Mouse (Mus musculus): Measurements from ENCODE around the gene Slc2a13. TPM values are rescaled to one million over a fixed set of nuclear protein-coding genes. Genes with fewer than 3 reads are reported as not detected.

Gene Slc2a13
- polyA plus RNA-seq, 1 experiment from 2014 or later, result 2.7 TPM

DNA sequence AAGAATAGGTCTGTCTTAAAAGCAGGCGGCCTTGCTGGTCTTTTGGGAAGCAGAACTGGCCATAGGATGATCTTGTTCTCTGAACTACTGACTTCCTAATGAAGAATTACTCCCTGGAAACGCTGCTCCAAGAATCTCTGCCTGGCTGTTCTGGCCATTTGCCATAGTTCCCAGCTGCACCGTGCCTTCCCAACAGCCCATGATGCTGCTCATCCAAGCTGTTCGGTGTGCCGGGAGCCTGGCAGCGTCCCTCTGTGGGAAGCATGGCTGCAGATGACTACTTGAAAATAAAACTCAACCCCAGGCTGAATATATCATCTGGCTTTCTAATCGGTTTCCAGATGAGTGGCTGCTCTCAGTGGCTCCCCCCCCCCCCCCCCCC lies 199.9 kb downstream of the Slc2a13 start:
- WGBS, result 29% methylated on average over 7 of the region's 7 CpGs
- Histone ChIP-seq H3K27ac (0 out of 2 replicates have a peak overlapping the region, but pooled peaks have one; percentile 39), H3K36me3 (no peaks in the 10 kb centered on the region), H3K4me3 (no peak overlapping the region), H3K9me3 (no peaks in the 10 kb centered on the region), H3K4me1 (peaks cover 24% of the 10 kb centered on the region), H3K4me2 (0 out of 2 replicates have a peak overlapping the region, but pooled peaks have one; percentile 11), H3K9ac (no peak overlapping the region), H3K27me3 (peaks cover 6% of the 10 kb centered on the region; the same call in 1 of the 2 replicates)
- ATAC-seq (ENCODE audit: insufficient number of reproducible peaks, insufficient read depth, low FRiP score, low TSS enrichment, low read depth), result no peak

DNA sequence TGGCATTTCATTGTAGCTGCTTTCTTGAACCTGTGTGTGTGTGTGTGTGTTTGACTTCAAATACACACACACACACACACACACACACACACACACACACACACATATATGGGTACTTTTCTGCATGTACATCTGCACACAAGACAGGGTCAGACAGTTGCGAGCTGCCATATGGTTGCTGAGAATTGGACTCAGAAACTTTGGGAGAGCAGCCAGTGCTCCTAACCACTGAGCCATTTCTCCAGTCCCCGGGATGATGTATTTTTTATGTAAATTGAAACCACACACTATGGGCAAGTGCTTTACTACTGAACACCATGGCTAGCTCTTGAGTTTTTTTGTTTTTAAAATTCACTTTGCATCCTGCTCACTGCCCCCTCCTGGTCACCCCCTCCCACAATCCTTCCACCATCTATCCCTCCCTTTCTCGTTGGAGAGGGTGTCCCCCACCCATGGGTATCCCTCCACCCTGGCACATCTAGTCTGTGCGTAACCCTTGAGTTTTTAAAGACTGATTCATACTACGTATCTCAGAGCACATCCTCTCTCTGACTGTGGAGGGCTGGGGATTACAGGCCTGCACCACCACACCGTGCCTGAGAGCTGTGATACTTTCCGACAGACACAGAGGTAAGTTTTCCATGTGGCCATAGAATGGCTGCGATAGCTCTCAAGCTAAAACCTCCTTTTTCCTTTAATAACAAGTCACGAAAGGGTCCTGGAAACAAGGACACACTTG lies 200.4 kb downstream of the Slc2a13 start:
- peaks cover 24% of the 10 kb centered on the region for H3K4me1 ChIP-seq
- WGBS, result 62% methylated on average over 9 of the region's 9 CpGs
- no peak overlapping the region for H3K4me3 ChIP-seq
- H3K27me3 ChIP-seq, result peaks cover 6% of the 10 kb centered on the region; the same call in 1 of the 2 replicates
- H3K4me2 ChIP-seq, result 0 out of 2 replicates have a peak overlapping the region, but pooled peaks have one; percentile 11
- H3K27ac ChIP-seq, result peak overlapping the region; percentile 39; the same call in 1 of the 2 replicates
- H3K36me3 ChIP-seq, result no peaks in the 10 kb centered on the region
- no peaks in the 10 kb centered on the region for H3K9me3 ChIP-seq
- no peak overlapping the region for H3K9ac ChIP-seq
- ATAC-seq (ENCODE audit: insufficient number of reproducible peaks, insufficient read depth, low FRiP score, low TSS enrichment, low read depth), result peak; percentile 67; the same call in 1 of the 2 replicates

DNA sequence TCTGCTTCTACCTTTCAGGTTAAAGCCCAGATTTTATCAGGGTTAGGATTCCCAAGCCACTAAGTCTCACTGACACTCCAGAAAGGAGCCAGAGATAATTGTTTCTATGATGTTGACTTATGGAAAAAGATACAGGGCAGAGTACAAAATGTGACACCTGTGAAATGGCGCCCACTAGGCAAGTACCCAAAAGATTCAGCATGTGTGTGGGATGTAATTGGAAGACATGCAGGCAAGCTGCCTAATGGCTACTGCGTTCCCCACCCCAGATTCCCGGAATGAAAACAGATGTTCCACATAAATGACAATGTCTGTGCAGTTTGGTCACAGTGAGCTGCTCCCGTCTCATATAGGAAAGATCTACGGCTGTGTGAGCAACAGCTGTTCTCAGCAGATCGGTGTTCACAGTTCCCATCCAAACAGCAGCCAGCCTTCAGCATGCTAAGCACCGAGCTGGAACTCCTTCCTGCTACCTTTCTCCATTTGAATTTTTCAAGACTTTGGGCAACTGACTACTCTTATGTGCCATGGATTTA lies 201.1 kb downstream of the Slc2a13 start:
- no peak for ATAC-seq (ENCODE audit: insufficient number of reproducible peaks, insufficient read depth, low FRiP score, low TSS enrichment, low read depth)
- 22% methylated on average over 7 of the region's 7 CpGs for WGBS
- H3K27ac ChIP-seq, result no peak overlapping the region
- H3K27me3 ChIP-seq, result peaks cover 6% of the 10 kb centered on the region; the same call in 1 of the 2 replicates
- H3K4me1 ChIP-seq, result peaks cover 24% of the 10 kb centered on the region
- no peak overlapping the region for H3K9ac ChIP-seq
- H3K9me3 ChIP-seq, result no peaks in the 10 kb centered on the region
- no peaks in the 10 kb centered on the region for H3K36me3 ChIP-seq
- H3K4me2 ChIP-seq, result no peak overlapping the region
- no peak overlapping the region for H3K4me3 ChIP-seq

DNA sequence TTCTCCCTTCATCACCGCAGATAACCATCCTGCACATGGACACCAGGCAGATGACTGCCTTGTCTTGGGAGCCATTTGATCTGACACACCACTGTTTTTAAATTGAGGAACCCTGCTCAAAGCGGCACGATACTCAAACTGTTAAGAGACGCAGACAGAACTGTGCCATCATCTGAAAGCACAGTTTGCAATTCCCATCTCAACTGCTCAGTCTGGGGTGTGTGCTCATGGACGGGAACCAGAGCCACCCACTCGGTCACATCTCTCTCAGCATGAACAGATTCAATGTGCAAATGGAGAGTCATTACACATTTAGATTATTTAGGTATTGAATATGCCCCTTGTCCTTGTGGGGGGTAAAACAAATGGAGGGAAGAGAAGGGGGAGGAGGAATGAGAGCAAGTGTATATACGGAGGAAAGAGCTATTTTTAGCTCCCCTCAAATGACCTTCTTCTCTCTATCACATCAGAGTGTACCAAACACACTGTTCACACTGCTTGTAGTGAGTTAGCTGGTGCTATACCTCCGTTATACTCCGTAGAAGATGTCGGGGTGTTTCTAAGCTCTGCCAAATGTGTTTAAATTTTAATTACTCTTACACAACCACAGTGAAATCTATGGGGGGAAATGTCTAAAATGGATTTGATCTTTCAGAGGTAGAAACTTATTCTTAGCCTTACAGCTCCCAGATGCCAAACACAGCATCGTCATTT lies 203.2 kb downstream of the Slc2a13 start:
- H3K4me3 ChIP-seq, result no peak overlapping the region
- H3K27ac ChIP-seq, result no peak overlapping the region
- 77% methylated on average over 11 of the region's 11 CpGs for WGBS
- H3K36me3 ChIP-seq, result no peaks in the 10 kb centered on the region
- H3K9me3 ChIP-seq, result no peaks in the 10 kb centered on the region
- ATAC-seq (ENCODE audit: insufficient number of reproducible peaks, insufficient read depth, low FRiP score, low TSS enrichment, low read depth), result no peak
- peaks cover 6% of the 10 kb centered on the region; the same call in 1 of the 2 replicates for H3K27me3 ChIP-seq
- H3K9ac ChIP-seq, result no peak overlapping the region
- H3K4me2 ChIP-seq, result no peak overlapping the region
- peaks cover 24% of the 10 kb centered on the region for H3K4me1 ChIP-seq

DNA sequence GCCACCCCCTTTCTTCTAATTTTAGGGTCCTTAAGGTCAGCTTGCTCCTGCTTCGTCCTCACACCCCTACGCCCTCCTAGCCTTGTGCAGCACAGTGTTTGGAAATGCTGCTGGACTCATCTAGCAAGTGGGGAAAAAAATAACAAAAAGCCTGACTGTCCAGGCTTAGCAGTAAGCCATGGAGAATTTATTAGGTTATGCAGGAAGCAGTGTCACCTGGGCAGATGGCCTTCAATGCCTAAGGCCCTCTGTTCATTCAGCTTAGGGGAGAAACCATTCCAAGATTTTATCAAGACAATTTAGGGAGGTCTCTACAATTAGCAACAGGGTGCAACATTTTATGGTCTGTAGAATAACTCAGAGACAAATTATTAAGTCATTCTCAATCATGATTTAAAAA lies 212.6 kb downstream of the Slc2a13 start:
- ATAC-seq (ENCODE audit: insufficient number of reproducible peaks, insufficient read depth, low FRiP score, low TSS enrichment, low read depth), result no peak
- Histone ChIP-seq H3K27ac (no peak overlapping the region), H3K9ac (no peak overlapping the region), H3K4me3 (no peak overlapping the region), H3K36me3 (no peaks in the 10 kb centered on the region), H3K9me3 (no peaks in the 10 kb centered on the region), H3K27me3 (no peaks in the 10 kb centered on the region), H3K4me2 (no peak overlapping the region), H3K4me1 (no peaks in the 10 kb centered on the region)
- 66% methylated on average over 2 of the region's 2 CpGs for WGBS

DNA sequence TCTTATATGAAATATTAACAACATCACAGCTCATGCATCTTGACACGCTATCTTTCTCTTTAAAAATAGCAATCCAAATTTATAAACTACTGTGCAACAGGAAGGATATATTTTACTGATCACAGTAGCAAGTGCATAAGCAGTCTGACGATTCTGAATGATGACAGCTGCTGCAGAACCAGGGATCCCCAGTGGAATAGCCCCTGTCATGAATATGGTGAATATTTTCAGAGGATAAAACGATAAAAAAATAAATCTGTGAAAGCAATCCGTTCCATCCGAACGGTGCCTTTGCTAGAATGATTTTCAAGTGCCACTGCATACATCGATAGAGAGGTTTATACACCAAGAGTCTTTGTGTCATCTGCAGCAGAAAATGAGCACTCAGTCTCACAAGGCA lies 222.1 kb downstream of the Slc2a13 start:
- WGBS, result 75% methylated on average over 7 of the region's 7 CpGs
- Histone ChIP-seq H3K4me1 (no peaks in the 10 kb centered on the region), H3K27me3 (no peaks in the 10 kb centered on the region), H3K9ac (no peak overlapping the region), H3K4me2 (no peak overlapping the region), H3K27ac (no peak overlapping the region), H3K4me3 (no peak overlapping the region), H3K36me3 (no peaks in the 10 kb centered on the region), H3K9me3 (no peaks in the 10 kb centered on the region)
- ATAC-seq (ENCODE audit: insufficient number of reproducible peaks, insufficient read depth, low FRiP score, low TSS enrichment, low read depth), result no peak

DNA sequence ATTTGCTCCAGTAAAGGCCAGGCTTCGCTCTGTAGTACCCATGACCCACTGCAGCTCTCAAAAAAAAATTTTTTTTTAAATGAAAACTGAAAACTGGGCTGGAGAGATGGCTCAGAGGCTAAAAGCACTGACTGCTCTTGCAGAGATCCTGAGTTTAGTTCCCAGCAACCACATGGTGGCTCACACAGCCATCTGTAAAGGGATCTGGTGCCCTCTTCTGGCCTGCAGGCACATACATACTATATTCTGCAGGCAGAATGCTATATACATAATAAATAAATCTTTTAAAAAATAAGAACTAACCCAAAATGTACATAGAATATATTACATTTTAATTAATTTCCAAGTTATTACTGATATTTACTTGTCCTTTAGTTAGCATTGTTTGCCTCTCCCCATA lies 234.7 kb downstream of the Slc2a13 start:
- 92% methylated on average over 1 of the region's 1 CpGs for WGBS
- Histone ChIP-seq H3K27me3 (no peaks in the 10 kb centered on the region), H3K9me3 (no peaks in the 10 kb centered on the region), H3K36me3 (no peaks in the 10 kb centered on the region), H3K4me3 (no peak overlapping the region), H3K4me2 (no peak overlapping the region), H3K27ac (no peak overlapping the region), H3K4me1 (no peaks in the 10 kb centered on the region), H3K9ac (no peak overlapping the region)
- ATAC-seq (ENCODE audit: insufficient number of reproducible peaks, insufficient read depth, low FRiP score, low TSS enrichment, low read depth), result no peak

DNA sequence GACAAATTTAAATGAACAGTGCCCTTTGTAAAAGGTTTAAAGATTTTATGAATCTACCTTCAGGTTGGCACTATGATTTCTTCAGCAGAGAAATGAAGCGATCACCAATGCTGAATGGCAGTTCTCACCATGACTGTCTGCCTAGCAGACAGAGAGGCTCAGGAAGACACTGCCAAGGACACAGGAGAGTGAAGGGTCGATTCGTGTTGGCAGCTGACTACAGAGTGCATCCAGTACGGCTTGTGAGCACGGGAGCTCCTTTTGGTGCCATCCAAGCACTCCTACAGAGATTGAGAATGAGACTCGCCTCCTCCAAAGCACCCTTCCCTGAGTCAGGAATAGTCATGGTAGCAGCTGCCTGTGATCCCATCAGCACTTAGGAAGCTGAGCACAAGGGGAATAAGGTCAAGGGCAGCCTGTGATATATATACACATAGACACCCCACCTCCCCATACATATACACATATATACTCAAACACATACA lies 238.6 kb downstream of the Slc2a13 start:
- WGBS, result 82% methylated on average over 6 of the region's 6 CpGs
- no peaks in the 10 kb centered on the region for H3K9me3 ChIP-seq
- H3K36me3 ChIP-seq, result no peaks in the 10 kb centered on the region
- H3K27me3 ChIP-seq, result no peaks in the 10 kb centered on the region
- ATAC-seq (ENCODE audit: insufficient number of reproducible peaks, insufficient read depth, low FRiP score, low TSS enrichment, low read depth), result no peak
- no peak overlapping the region for H3K4me2 ChIP-seq
- no peak overlapping the region for H3K27ac ChIP-seq
- no peaks in the 10 kb centered on the region for H3K4me1 ChIP-seq
- no peak overlapping the region for H3K4me3 ChIP-seq
- no peak overlapping the region for H3K9ac ChIP-seq

DNA sequence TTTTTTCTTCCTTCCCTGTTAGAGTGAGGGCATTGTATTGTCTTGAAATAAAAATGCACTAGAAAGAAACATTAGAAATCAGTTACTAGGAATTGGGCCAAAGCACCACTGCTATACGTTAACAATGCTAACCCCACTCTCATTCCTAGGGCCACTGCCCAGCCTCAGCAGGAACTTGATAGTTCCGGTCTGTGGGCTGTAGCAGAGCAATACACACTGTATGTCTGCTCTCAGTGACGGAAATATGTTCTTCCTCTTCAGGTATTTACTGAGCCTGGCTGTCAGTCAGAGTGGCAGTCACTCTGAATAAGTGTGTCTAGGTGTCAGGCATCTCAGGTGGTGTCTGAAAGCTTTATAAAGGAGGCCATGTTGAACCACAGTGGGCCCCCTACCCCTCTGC lies 245.3 kb downstream of the Slc2a13 start:
- ATAC-seq (ENCODE audit: insufficient number of reproducible peaks, insufficient read depth, low FRiP score, low TSS enrichment, low read depth), result no peak
- 54% methylated on average over 3 of the region's 3 CpGs for WGBS

DNA sequence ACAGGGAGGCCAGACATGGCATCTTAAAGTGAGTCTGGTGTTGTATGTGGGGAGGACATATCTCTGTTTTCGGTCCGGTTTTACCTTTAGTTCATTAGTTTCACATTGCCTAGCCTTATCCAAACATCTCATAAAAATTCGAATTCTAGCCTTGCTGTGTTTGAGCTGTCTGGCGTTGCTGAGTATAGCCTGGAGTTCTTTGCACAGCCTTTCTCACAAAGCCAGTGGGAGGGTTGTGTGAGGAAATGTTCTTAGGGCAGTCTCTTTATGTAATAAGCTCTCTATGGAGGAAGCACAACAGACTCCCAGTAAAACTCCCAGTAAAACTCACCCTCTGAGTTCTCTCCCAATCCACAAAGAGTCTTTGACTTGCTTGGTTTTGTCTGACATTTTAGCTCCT lies 246.0 kb downstream of the Slc2a13 start:
- WGBS, result 77% methylated on average over 4 of the region's 4 CpGs
- Histone ChIP-seq H3K4me1 (peaks cover 24% of the 10 kb centered on the region), H3K27ac (no peak overlapping the region), H3K9me3 (no peaks in the 10 kb centered on the region), H3K4me3 (no peak overlapping the region), H3K9ac (no peak overlapping the region), H3K36me3 (no peaks in the 10 kb centered on the region), H3K4me2 (no peak overlapping the region), H3K27me3 (no peaks in the 10 kb centered on the region)
- no peak for ATAC-seq (ENCODE audit: insufficient number of reproducible peaks, insufficient read depth, low FRiP score, low TSS enrichment, low read depth)

More for the DNA sequence above, 245.3 kb downstream of the Slc2a13 start:
- Histone ChIP-seq H3K9ac (no peak overlapping the region), H3K4me2 (no peak overlapping the region), H3K9me3 (no peaks in the 10 kb centered on the region), H3K4me1 (peaks cover 21% of the 10 kb centered on the region), H3K36me3 (no peaks in the 10 kb centered on the region), H3K27ac (no peak overlapping the region), H3K4me3 (no peak overlapping the region), H3K27me3 (no peaks in the 10 kb centered on the region)

DNA sequence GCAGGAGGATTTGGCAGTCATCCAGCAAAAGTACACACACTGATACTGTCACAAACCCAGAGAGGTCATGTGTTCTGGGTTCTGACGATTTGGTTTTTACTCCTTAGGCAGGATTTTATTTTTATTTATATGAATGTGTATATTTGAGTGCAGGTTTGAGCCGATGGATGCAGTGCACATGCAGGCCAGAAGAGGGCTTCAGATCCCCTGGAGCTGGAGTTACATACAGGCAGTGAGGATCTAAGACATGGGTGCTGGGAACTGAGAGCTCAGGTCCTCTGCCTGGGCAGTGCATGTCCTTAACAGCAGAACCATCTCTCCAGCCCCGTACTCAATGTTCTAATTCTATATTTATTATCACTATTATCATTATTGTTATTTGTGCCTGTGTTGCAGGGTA lies 253.7 kb downstream of the Slc2a13 start:
- ATAC-seq (ENCODE audit: insufficient number of reproducible peaks, insufficient read depth, low FRiP score, low TSS enrichment, low read depth), result no peak
- WGBS, result 59% methylated on average over 3 of the region's 3 CpGs
- Histone ChIP-seq H3K9me3 (no peaks in the 10 kb centered on the region), H3K4me3 (no peak overlapping the region), H3K36me3 (no peaks in the 10 kb centered on the region), H3K4me2 (no peak overlapping the region), H3K27ac (no peak overlapping the region), H3K9ac (no peak overlapping the region), H3K4me1 (0 out of 2 replicates have a peak, but pooled peaks cover 3% of the 10 kb centered on the region), H3K27me3 (no peaks in the 10 kb centered on the region)

Data from embryonic facial prominence, embryonic 13.5 days (tissue).